Mouse (Mus musculus) liver, embryonic 12.5 days (tissue): Measurements from ENCODE around the gene Arrdc2. TPM values are rescaled to one million over a fixed set of nuclear protein-coding genes. Genes with fewer than 3 reads are reported as not detected.

Experiments
- ATAC-seq: fragments of 200-750 bp; cut with Nextera tagmentation; 2 replicates; pipeline ENCODE4 v1.8.0; 2017; ENCODE audit warnings: moderate number of reproducible peaks, mild to moderate bottlenecking, moderate library complexity
- H3K27ac ChIP-seq: fragments of 300-500 bp; sonication (generic); 2 replicates; pipeline ENCODE4 v1.5.1; 2016; ENCODE audit warnings: mild to moderate bottlenecking
- H3K27me3 ChIP-seq: fragments of 300-500 bp; sonication (generic); replicated peaks from 2 replicates; pipeline ENCODE4 v1.6.1; 2016; ENCODE audit warnings: mild to moderate bottlenecking, moderate library complexity
- H3K36me3 ChIP-seq: fragments of 300-500 bp; sonication (generic); 2 replicates; pipeline ENCODE4 v1.6.1; 2016; ENCODE audit warnings: mild to moderate bottlenecking, moderate library complexity
- H3K4me1 ChIP-seq: fragments of 300-500 bp; sonication (generic); 2 replicates; pipeline ENCODE4 v1.6.1; 2016
- H3K4me2 ChIP-seq: fragments of 300-500 bp; sonication (generic); 2 replicates; pipeline ENCODE4 v1.6.1; 2016; ENCODE audit warnings: mild to moderate bottlenecking, moderate library complexity
- H3K4me3 ChIP-seq: fragments of 300-500 bp; sonication (generic); 2 replicates; pipeline ENCODE4 v1.5.1; 2016; ENCODE audit warnings: mild to moderate bottlenecking, moderate library complexity
- H3K9ac ChIP-seq: fragments of 300-500 bp; sonication (generic); 2 replicates; pipeline ENCODE4 v1.6.1; 2016; ENCODE audit warnings: mild to moderate bottlenecking, moderate library complexity
- H3K9me3 ChIP-seq: fragments of 300-500 bp; sonication (generic); replicated peaks from 2 replicates; pipeline ENCODE4 v1.6.1; 2016; ENCODE audit warnings: mild to moderate bottlenecking, moderate library complexity
- WGBS: fragments of 180-500 bp; shearing (Covaris S2); methylation state at CpG from one replicate; pipeline ENCODE4 v1.1.7; 2016; ENCODE audit not compliant: insufficient replicate concordance; 5-methylcytosine and 5-hydroxymethylcytosine counted together
- polyA plus RNA-seq: library from polyadenylated mRNA; unstranded; fragments of >200 nt; fragmentation: Nextera tagmentation; extraction: Ambion mirVana; gene quantifications from 2 replicates; pipeline ENCODE4 v1.2.1, GENCODE M21; 2016

Gene Arrdc2
- polyA plus RNA-seq, 1 experiment from 2014 or later, result 16.1 TPM

GRCm38 (mm10) chr8:70846371-70847154 lies 7.0 kb upstream of the Arrdc2 start:
- Histone ChIP-seq H3K4me3 (no peak overlapping the region), H3K27me3 (peaks cover 50% of the 10 kb centered on the region), H3K36me3 (no peaks in the 10 kb centered on the region), H3K4me2 (no peak overlapping the region), H3K27ac (no peak overlapping the region), H3K4me1 (peaks cover 65% of the 10 kb centered on the region), H3K9ac (no peak overlapping the region), H3K9me3 (no peaks in the 10 kb centered on the region)
- ATAC-seq, result no peak
- 49% methylated on average over 15 of the region's 15 CpGs for WGBS

DNA sequence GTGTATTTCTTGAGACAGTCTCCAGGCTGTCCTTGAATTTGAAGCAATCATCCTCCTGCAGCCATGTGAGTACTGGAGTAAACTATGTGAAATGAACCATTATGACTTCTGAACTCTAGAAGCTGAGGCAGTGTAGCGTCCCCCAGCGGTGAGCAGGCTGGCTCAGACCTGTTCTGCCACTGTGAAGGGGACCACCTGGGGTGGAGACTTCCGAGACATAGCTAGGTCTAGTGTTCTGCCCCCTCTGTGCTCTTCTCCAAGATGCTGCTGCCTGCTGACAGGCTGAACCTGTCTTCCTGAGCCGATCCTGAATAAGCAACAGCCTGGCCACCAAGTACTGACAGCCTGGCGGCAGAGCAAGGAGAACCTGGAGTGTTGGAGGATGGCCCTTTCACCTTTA lies 5.6 kb upstream of the Arrdc2 start:
- H3K27me3 ChIP-seq, result peaks cover 38% of the 10 kb centered on the region
- H3K27ac ChIP-seq, result peak overlapping the region; percentile 99

GRCm38 (mm10) chr8:70844523-70844922 lies 5.0 kb upstream of the Arrdc2 start:
- Histone ChIP-seq H3K4me2 (peak overlapping the region; percentile 81), H3K4me1 (peaks cover 74% of the 10 kb centered on the region), H3K36me3 (no peaks in the 10 kb centered on the region), H3K9me3 (no peaks in the 10 kb centered on the region), H3K27ac (peak overlapping the region; percentile 99), H3K27me3 (peaks cover 33% of the 10 kb centered on the region), H3K4me3 (no peak overlapping the region), H3K9ac (peak overlapping the region; percentile 83)
- no peak for ATAC-seq
- WGBS, result 3% methylated on average over 6 of the region's 6 CpGs

More for the DNA sequence above, 5.6 kb upstream of the Arrdc2 start:
- ATAC-seq, result no peak
- no peak overlapping the region for H3K4me3 ChIP-seq
- WGBS, result 43% methylated on average over 5 of the region's 5 CpGs
- H3K36me3 ChIP-seq, result no peaks in the 10 kb centered on the region
- H3K9ac ChIP-seq, result peak overlapping the region; percentile 59
- no peak overlapping the region for H3K4me2 ChIP-seq
- H3K9me3 ChIP-seq, result no peaks in the 10 kb centered on the region
- peaks cover 72% of the 10 kb centered on the region for H3K4me1 ChIP-seq

- ATAC-seq, result no peak
- 66% methylated on average over 8 of the region's 8 CpGs for WGBS
- Histone ChIP-seq H3K27ac (peak overlapping the region; percentile 99), H3K27me3 (peaks cover 27% of the 10 kb centered on the region), H3K4me1 (peaks cover 70% of the 10 kb centered on the region), H3K36me3 (no peaks in the 10 kb centered on the region), H3K9me3 (no peaks in the 10 kb centered on the region), H3K4me3 (no peak overlapping the region), H3K4me2 (peak overlapping the region; percentile 81), H3K9ac (peak overlapping the region; percentile 83)
Observed at GRCm38 (mm10) chr8:70843941-70844340, 4.4 kb upstream of the Arrdc2 start.

- H3K27ac ChIP-seq, result peak overlapping the region; percentile 99
- H3K9me3 ChIP-seq, result no peaks in the 10 kb centered on the region
- H3K9ac ChIP-seq, result peak overlapping the region; percentile 83
- peak; percentile 71 for ATAC-seq
- peak overlapping the region; percentile 61 for H3K4me3 ChIP-seq
- WGBS, result 28% methylated on average over 5 of the region's 5 CpGs
- peaks cover 20% of the 10 kb centered on the region for H3K27me3 ChIP-seq
- peaks cover 74% of the 10 kb centered on the region for H3K4me1 ChIP-seq
- H3K36me3 ChIP-seq, result no peaks in the 10 kb centered on the region
- peak overlapping the region; percentile 81 for H3K4me2 ChIP-seq
Observed at GRCm38 (mm10) chr8:70843214-70843773, 3.8 kb upstream of the Arrdc2 start.

DNA sequence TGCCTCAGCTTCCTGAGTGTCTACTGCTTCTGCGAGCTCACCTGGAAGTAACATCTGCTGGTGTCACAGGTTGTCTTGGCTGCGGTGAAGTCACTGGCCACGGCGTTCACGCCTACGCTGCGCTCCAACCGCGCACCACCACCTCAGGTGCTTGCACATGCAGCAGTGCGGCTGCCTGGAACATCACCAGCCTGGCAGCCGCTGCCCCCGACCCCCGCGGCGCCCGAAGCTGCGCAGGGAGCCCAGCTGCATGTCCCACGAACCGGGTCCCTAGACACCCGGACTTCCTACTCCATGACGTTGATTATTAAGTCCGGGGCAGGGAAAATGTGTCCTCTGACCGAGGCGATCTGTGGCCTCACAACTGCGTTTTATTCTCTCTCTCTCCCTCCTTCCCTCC lies 3.0 kb upstream of the Arrdc2 start:
- H3K27me3 ChIP-seq, result peaks cover 12% of the 10 kb centered on the region
- peak overlapping the region; percentile 99 for H3K27ac ChIP-seq
- ATAC-seq, result no peak
- peak overlapping the region; percentile 81 for H3K4me2 ChIP-seq
- WGBS, result 66% methylated on average over 25 of the region's 25 CpGs
- no peaks in the 10 kb centered on the region; the same call in 1 of the 2 replicates for H3K36me3 ChIP-seq
- H3K4me1 ChIP-seq, result peaks cover 82% of the 10 kb centered on the region
- peak overlapping the region; percentile 83 for H3K9ac ChIP-seq
- no peaks in the 10 kb centered on the region for H3K9me3 ChIP-seq
- H3K4me3 ChIP-seq, result peak overlapping the region; percentile 61

DNA sequence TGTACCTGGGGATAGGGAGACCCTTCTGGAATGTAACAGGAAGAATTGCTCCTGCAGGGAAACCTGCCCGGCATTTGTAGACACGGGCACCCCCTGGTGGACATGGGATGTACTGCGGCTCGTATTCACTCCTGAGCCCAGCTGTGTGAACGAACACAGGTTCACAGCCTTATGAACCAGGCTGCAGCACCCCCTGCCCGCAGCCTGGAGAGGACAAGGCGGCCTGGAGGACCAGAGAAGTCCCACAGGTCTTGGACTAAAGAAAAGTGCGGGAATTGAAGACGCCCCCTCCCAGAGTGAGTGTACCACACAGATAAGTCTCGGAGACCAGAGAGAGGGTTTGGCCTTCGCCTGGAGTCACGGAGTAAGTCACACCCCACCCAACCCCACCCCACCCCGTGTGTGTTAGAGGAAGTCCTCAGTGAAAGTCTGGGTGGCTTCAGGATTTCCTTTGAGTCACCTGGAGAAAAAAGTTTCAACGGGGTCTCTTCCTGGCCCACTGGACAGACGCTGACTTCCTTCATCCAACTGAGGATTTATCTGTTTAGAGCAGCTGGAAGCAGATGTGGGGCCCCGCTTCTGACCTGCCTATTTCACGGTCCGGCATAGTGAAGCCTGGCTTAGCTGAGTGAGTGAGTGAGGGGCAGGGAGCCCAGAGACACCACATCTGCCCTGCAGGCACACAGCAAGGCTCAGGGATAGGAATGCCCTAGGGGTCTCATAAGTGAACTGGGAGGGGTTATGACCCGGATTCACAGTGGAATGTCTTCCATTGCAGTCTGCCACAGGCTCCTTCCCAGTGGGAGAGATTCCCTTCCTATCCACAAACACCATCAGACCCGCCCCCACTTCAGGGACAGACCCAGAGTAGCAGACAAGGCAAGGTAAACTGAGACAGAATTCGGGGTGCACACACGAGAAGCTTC lies 1.9 kb upstream of the Arrdc2 start:
- peaks cover 87% of the 10 kb centered on the region for H3K4me1 ChIP-seq
- WGBS, result 12% methylated on average over 22 of the region's 22 CpGs
- peak overlapping the region; percentile 83 for H3K9ac ChIP-seq
- peaks cover 4% of the 10 kb centered on the region for H3K27me3 ChIP-seq
- H3K4me2 ChIP-seq, result peak overlapping the region; percentile 81
- peaks cover 10% of the 10 kb centered on the region for H3K36me3 ChIP-seq
- H3K9me3 ChIP-seq, result no peaks in the 10 kb centered on the region
- H3K4me3 ChIP-seq, result peak overlapping the region; percentile 61
- peak overlapping the region; percentile 99 for H3K27ac ChIP-seq
- ATAC-seq, result peak; percentile 49

DNA sequence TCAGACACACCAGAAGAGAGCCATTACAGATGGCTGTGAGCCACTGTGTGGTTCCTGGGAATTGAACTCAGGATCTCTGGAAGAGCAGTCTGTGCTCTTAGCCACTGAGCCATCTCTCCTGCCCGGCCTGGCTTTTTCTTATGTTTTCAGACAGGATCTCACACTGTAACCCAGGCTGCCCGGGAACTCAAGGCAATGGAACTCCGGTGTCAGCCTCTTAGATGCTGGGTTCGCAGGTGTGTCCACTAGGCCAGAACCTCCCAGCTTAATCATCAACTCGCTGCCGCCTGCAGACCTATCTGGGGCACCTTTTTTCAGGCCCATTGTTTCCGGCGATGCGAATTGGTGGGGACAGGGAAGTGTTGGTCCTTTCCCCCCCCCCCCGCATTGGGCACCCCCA lies 1.1 kb upstream of the Arrdc2 start:
- peaks cover 88% of the 10 kb centered on the region for H3K4me1 ChIP-seq
- H3K27me3 ChIP-seq, result no peaks in the 10 kb centered on the region
- WGBS, result 46% methylated on average over 10 of the region's 10 CpGs
- no peak for ATAC-seq
- peak overlapping the region; percentile 83 for H3K9ac ChIP-seq
- H3K36me3 ChIP-seq, result peaks cover 18% of the 10 kb centered on the region
- H3K27ac ChIP-seq, result peak overlapping the region; percentile 99
- no peaks in the 10 kb centered on the region for H3K9me3 ChIP-seq
- H3K4me3 ChIP-seq, result peak overlapping the region; percentile 61
- peak overlapping the region; percentile 81 for H3K4me2 ChIP-seq

GRCm38 (mm10) chr8:70838654-70839407 lies 689 bp downstream of the Arrdc2 start:
- Histone ChIP-seq H3K4me3 (peak overlapping the region; percentile 72), H3K4me2 (peak overlapping the region; percentile 81), H3K27me3 (no peaks in the 10 kb centered on the region), H3K4me1 (peaks cover 89% of the 10 kb centered on the region), H3K9ac (peak overlapping the region; percentile 96), H3K9me3 (no peaks in the 10 kb centered on the region), H3K36me3 (peaks cover 36% of the 10 kb centered on the region), H3K27ac (peak overlapping the region; percentile 99)
- peak; percentile 13 for ATAC-seq
- WGBS, result 3% methylated on average over 62 of the region's 66 CpGs

DNA sequence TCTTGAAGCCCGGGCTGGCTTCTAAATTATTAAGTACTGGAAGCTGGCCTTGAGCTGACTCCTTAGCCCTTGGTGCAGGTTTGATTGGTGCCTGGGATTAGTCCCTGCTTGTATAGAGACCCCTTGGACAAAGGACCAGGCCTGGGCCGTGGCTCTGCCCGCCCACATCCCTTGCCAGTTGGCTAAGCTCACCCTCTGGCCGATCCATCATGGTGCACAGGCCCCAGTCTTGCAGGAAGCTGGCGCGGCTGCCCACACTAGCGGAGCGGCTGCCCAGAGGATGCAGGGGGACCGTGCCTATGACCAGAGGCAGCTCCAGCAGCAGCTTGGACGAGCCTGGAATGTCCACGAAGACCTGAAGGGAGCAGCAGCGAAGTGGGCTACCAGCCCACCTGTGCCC lies 2.9 kb downstream of the Arrdc2 start:
- ATAC-seq, result no peak
- Histone ChIP-seq H3K27me3 (no peaks in the 10 kb centered on the region), H3K27ac (peak overlapping the region; percentile 93), H3K36me3 (peaks cover 36% of the 10 kb centered on the region), H3K4me3 (peak overlapping the region; percentile 72), H3K4me2 (peak overlapping the region; percentile 81), H3K9me3 (no peaks in the 10 kb centered on the region), H3K9ac (peak overlapping the region; percentile 57), H3K4me1 (peaks cover 89% of the 10 kb centered on the region)
- WGBS, result 90% methylated on average over 12 of the region's 12 CpGs

DNA sequence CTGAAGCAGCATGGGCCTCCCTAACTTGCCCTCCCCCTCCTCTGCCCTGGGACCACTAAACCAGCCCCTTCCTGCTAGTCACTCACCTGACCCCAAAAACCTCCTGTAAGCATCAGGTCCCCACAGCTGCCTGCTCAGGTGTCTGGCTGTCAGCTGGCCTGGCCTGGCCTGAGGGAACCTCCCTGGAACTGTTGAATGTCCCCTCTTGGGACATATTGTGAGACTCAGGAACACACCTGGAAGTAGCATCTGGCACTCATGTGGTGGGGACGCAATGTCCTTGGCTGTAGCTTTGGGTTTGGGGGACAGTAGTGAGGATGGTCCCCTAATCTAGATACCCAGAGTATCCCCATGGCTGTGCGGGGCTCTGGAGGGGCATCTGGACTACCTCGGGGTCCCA lies 5.4 kb downstream of the Arrdc2 start:
- ATAC-seq, result no peak
- 92% methylated on average over 3 of the region's 3 CpGs for whole genome bisulfite sequencing
- Histone ChIP-seq H3K36me3 (peaks cover 36% of the 10 kb centered on the region), H3K4me1 (peaks cover 74% of the 10 kb centered on the region), H3K4me2 (no peak overlapping the region), H3K4me3 (no peak overlapping the region), H3K27me3 (no peaks in the 10 kb centered on the region), H3K9ac (no peak overlapping the region), H3K27ac (peak overlapping the region; percentile 93), H3K9me3 (no peaks in the 10 kb centered on the region)
